Mouse (Mus musculus) left cerebral cortex, adult 2 months (tissue): ENCODE data around the gene 2010300C02Rik. TPM values are rescaled to one million over a fixed set of nuclear protein-coding genes. Genes with fewer than 3 reads are reported as not detected.

Experiments used
- DNase-seq, 2 experiments: peaks; one replicate each; pipeline ENCODE4 v3.0.0; 2021 to 2022; ENCODE audit warnings: low spot score in 2 of 2, mixed read lengths in 1 of 2; ENCODE audit errors: extremely low spot score in 1 of 2
- H3K27ac ChIP-seq: fragments of 200-600 bp; 2 replicates; pipeline ENCODE4 v1.8.1; 2022
- H3K4me3 ChIP-seq: fragments of 200-600 bp; 2 replicates; pipeline ENCODE4 v1.8.1; 2022
- CTCF ChIP-seq: fragments of 200-600 bp; IDR thresholded peaks from 2 replicates; pipeline ENCODE4 v1.8.1; 2022; ENCODE audit warnings: antibody characterized with exemption, mild to moderate bottlenecking, moderate library complexity
- intact Hi-C: fragments of 180-260 bp; cut with DNase I; formaldehyde crosslinking; loops from one replicate; pipeline ENCODE4 v1.15.1; 2025
- total RNA-seq, 2 experiments: library from RNA; stranded (reverse); gene quantifications; 2 replicates each; pipeline ENCODE4 v1.2.3; 2021

Gene 2010300C02Rik
- total RNA-seq, 2 experiments from 2014 or later = 282 to 283 TPM

GRCm38 (mm10) chr1:37634658-37635057 is 85.2 kb downstream of the 2010300C02Rik start:
- intact Hi-C loops = loop anchor here (2.0 to 10.0 kb wide), 5 partner anchors 92 to 890 kb away; partner anchors contain the start of gene Mgat4a
- TF ChIP-seq CTCF = peak; percentile 94
- Histone ChIP-seq H3K27ac (no peak overlapping the region), H3K4me3 (no peak overlapping the region)
- peak in 1 of 2 experiments; percentile 43 for DNase-seq

GRCm38 (mm10) chr1:37633516-37633915 is 86.4 kb downstream of the 2010300C02Rik start:
- Histone ChIP-seq H3K27ac (no peak overlapping the region), H3K4me3 (no peak overlapping the region)
- TF ChIP-seq CTCF = no peak
- DNase-seq = no peak
- intact Hi-C loops = loop anchor here (5.0 to 10.0 kb wide), 2 partner anchors 156 to 889 kb away; no protein-coding TSS in a partner anchor

DNA sequence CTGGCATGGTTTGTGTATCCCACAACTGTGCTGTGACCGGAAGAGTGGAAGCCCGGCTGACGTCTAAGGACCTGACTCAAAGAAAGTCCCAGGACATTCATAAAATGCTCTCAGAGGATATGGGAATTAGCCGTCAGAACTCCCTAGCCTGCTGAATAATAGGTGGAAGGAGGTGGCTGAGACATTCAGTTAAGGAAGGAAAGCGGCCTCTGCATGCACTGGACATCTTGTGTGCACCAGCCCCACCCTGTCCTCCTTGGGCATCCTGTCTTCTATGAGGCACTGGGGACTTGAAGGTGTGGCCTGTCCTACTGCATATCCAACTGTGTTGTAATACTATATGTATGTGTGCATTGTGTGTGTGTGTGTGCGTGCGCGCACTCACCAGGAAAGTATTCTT is 87.5 kb downstream of the 2010300C02Rik start:
- intact Hi-C loops = loop anchor here (5.0 to 10.0 kb wide), 2 partner anchors 155 to 888 kb away; no protein-coding TSS in a partner anchor
- TF ChIP-seq CTCF = no peak

GRCm38 (mm10) chr1:37631456-37631855 is 88.4 kb downstream of the 2010300C02Rik start:
- no peak overlapping the region for H3K4me3 ChIP-seq
- DNase-seq = no peak

More for the DNA sequence above, 87.5 kb downstream of the 2010300C02Rik start:
- H3K4me3 ChIP-seq = no peak overlapping the region
- DNase-seq = no peak
- no peak overlapping the region for H3K27ac ChIP-seq

DNA sequence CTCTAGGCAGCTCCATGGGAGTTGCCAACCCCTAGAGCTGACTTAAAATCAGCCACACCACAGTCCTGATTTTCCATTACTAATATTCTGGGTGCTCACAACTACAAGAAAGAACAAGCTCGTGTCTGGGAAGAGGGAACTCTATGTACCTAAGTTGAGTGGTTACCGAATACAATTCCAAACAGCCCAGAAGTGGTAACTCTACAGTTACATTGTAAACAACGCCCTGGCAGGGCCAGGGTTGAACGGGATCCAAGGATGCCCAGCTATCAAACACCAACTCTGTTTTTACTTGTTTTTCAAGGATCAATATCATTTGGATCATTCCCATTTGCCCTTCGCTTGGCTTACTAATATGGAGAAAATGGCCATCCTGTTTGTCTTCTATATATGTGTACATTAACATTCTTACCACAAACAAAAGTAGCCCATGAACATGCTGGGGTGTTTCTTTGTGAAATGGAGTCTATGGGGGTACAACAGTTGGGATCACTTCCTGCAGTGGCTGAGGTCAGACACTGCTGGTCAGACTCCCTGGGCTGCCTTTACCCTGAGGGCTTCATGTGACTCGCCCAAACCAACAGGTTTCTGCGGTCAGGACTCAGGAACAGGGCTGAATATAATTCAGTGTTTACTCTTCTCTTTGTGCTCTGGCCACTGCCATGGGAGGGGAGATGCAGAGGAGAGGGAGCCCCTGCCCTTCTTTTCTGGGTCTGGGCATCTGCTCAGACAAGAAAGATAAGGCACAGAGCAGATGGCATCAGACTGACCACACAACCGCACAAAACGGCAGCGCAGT is 89.3 kb downstream of the 2010300C02Rik start:
- Histone ChIP-seq H3K27ac (no peak overlapping the region), H3K4me3 (no peak overlapping the region)
- no peak for TF ChIP-seq CTCF
- no peak for DNase-seq
- intact Hi-C loops = loop anchor here (5.0 to 10.0 kb wide), 2 partner anchors 153 to 886 kb away; no protein-coding TSS in a partner anchor

More at GRCm38 (mm10) chr1:37631456-37631855, 88.4 kb downstream of the 2010300C02Rik start:
- intact Hi-C loops = loop anchor here (5.0 to 10.0 kb wide), 2 partner anchors 154 to 887 kb away; no protein-coding TSS in a partner anchor
- no peak for TF ChIP-seq CTCF
- H3K27ac ChIP-seq = no peak overlapping the region

GRCm38 (mm10) chr1:37629876-37630275 is 90.0 kb downstream of the 2010300C02Rik start:
- TF ChIP-seq CTCF = no peak
- H3K27ac ChIP-seq = no peak overlapping the region
- no peak for DNase-seq
- intact Hi-C loops = loop anchor here (5.0 to 10.0 kb wide), 2 partner anchors 153 to 885 kb away; no protein-coding TSS in a partner anchor
- H3K4me3 ChIP-seq = no peak overlapping the region

- Histone ChIP-seq H3K27ac (no peak overlapping the region), H3K4me3 (no peak overlapping the region)
- peak; percentile 26 to 41 for DNase-seq
- TF ChIP-seq CTCF = no peak
- intact Hi-C loops = no loop called here
Observed at GRCm38 (mm10) chr1:37628749-37629148, 91.1 kb downstream of the 2010300C02Rik start.

DNA sequence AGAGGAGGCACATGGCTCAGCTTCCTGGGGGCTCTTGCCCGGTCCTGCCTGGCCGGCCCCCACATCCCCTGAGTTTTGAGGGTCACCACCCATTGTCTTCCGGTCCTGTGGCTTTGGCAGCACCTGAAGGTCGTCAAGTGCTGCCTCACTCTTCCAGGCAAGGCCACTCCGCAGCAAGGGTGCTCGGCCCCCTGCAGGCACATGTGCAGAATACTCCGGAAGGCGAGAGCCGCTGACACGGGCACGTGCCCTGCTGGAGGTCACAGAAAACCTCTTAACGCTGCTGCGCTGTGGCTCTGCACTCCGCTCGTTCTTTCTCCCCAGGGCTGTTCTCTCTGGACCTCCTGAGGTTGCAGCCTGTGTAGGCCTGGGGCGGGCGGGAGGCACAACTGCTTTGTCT is 95.7 kb downstream of the 2010300C02Rik start:
- intact Hi-C loops = no loop called here
- Histone ChIP-seq H3K4me3 (no peak overlapping the region), H3K27ac (no peak overlapping the region)
- DNase-seq = no peak
- no peak; the same call in 1 of the 2 replicates for TF ChIP-seq CTCF

GRCm38 (mm10) chr1:37622049-37622448 is 97.8 kb downstream of the 2010300C02Rik start:
- no peak for DNase-seq
- intact Hi-C loops = no loop called here
- Histone ChIP-seq H3K4me3 (no peak overlapping the region), H3K27ac (no peak overlapping the region)
- no peak for TF ChIP-seq CTCF

DNA sequence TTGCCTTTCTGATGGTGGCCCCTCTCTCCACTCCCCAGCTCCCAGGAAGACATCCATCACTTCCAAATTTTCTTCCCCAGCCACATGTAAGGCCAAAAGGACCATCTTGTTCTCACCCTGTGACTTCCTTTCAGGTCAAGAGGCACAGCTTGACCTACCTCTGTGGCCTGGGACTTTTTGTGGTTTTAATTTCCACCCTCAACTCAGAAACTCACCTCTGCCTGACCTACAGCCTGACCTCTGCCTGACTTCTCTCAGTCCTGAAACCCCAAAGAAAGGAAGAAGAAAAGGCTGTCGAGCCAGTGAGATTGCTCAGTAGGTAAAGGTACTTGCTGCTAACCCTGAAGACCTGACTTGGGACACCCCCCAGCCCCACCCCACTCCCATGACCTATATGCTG is 100.3 kb downstream of the 2010300C02Rik start:
- no peak for TF ChIP-seq CTCF
- H3K27ac ChIP-seq = no peak overlapping the region
- no peak overlapping the region for H3K4me3 ChIP-seq
- no peak for DNase-seq
- intact Hi-C loops = no loop called here

DNA sequence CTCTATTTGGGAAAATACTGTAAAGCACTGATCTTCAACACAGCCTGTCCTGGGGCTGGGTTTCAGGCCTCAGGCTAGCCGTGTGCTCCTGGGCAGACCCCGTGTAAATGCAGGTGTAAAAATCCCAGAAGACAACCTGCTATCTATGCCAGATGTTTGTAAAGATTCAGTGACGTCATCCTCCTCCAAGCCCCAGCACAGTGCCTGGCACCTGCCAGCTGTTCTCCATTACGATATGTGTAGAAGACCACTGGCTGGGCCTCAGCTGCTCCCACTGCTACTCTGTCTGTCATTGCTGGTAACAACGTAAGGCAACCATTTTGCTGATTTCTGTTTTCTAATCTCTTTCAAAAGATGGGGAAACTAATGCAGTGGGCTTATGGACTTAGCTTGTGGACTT is 102.8 kb downstream of the 2010300C02Rik start:
- intact Hi-C loops = no loop called here
- Histone ChIP-seq H3K4me3 (no peak overlapping the region), H3K27ac (no peak overlapping the region)
- TF ChIP-seq CTCF = no peak
- no peak for DNase-seq

DNA sequence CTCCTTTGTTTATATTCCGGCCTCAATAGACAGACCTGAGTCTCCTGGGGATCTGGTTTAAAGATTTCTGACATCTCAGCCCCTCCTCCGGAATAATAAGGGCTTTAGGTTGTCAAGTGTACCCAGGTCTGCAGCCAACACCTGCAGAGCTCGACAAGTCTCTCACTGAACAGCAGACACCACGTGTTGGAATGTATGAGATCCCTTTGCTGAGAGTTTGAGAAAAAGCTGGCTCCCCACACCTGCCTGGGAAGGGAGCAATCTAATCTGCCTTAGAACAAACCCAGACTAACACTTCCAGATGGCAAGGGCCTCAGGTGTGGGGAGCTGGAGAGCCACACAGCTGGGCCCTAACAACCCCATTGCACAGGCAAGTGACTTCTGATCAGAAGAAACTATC is 103.3 kb downstream of the 2010300C02Rik start:
- Histone ChIP-seq H3K27ac (no peak overlapping the region), H3K4me3 (no peak overlapping the region)
- no peak for DNase-seq
- no peak for TF ChIP-seq CTCF
- intact Hi-C loops = no loop called here
